Mouse (Mus musculus): ENCODE results near the gene Cluap1.

DNA sequence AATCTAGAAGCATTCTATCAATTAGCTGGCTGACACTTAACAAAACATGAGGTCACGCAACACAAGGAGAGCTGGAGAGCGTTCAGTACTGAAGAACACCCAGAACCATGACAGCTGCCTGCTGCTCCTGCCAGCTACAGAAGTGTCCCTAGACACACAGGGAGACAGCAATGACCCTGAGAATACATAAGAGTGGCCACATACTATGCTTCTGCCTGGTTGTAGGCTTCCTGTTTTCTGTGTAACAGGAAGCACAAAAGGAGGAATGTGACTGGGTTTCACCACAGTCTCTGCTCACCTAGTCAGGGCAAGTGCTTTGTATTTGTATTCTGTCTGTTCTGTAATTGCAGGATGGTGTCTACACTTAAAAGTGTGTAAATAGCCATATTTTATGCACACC lies 12.2 kb downstream of the Cluap1 start:
- no peak for TF ChIP-seq CTCF (IDR thresholded peaks at IDR 0.05; ENCODE audit: borderline replicate concordance, insufficient read depth, low read length)
- no peak for TF ChIP-seq POLR2A (IDR thresholded peaks at IDR 0.05; ENCODE audit: low read depth, low read length)
